Mouse (Mus musculus) gastrocnemius, adult 2 months (tissue): ENCODE results near the gene Tnfsf13b. TPM values are rescaled to one million over a fixed set of nuclear protein-coding genes. Genes with fewer than 3 reads are reported as not detected.

Experiments
- DNase-seq: peaks from one replicate; pipeline ENCODE4 v3.0.0; 2022
- H3K27ac ChIP-seq: fragments of 200-600 bp; 2 replicates; pipeline ENCODE4 v1.8.1; 2022; ENCODE audit warnings: mild to moderate bottlenecking
- H3K4me3 ChIP-seq: fragments of 200-600 bp; 2 replicates; pipeline ENCODE4 v1.8.1; 2022; ENCODE audit warnings: mild to moderate bottlenecking, moderate library complexity
- CTCF ChIP-seq: fragments of 200-600 bp; IDR thresholded peaks from 2 replicates; pipeline ENCODE4 v1.8.1; 2022; ENCODE audit warnings: antibody characterized with exemption, mild to moderate bottlenecking, moderate library complexity
- intact Hi-C: fragments of 180-260 bp; cut with DNase I; formaldehyde crosslinking; loops from one replicate; pipeline ENCODE4 v1.15.1; 2025
- long read RNA-seq, 2 experiments: library from polyadenylated mRNA; stranded (forward); transcript quantifications; one replicate each; pipeline ENCODE4 v2.0.0; 2021
- total RNA-seq, 2 experiments: library from RNA; stranded (reverse); gene quantifications; 2 replicates each; pipeline ENCODE4 v1.2.3; 2021

Gene Tnfsf13b
- 1 to 10 TPM in 1 of 2 experiments, under 1 TPM in 1; 0.67 to 1.0 TPM for total RNA-seq
- long read RNA-seq, experiment 1, full-length matches to known transcripts: 1 of 1 reads
- long read RNA-seq, experiment 1, partial matches to known transcripts: 0 of 1 reads
- long read RNA-seq, experiment 1, other reads (novel, unspliced or antisense): 0 of 1 reads
- long read RNA-seq, experiment 2: 0 reads

DNA sequence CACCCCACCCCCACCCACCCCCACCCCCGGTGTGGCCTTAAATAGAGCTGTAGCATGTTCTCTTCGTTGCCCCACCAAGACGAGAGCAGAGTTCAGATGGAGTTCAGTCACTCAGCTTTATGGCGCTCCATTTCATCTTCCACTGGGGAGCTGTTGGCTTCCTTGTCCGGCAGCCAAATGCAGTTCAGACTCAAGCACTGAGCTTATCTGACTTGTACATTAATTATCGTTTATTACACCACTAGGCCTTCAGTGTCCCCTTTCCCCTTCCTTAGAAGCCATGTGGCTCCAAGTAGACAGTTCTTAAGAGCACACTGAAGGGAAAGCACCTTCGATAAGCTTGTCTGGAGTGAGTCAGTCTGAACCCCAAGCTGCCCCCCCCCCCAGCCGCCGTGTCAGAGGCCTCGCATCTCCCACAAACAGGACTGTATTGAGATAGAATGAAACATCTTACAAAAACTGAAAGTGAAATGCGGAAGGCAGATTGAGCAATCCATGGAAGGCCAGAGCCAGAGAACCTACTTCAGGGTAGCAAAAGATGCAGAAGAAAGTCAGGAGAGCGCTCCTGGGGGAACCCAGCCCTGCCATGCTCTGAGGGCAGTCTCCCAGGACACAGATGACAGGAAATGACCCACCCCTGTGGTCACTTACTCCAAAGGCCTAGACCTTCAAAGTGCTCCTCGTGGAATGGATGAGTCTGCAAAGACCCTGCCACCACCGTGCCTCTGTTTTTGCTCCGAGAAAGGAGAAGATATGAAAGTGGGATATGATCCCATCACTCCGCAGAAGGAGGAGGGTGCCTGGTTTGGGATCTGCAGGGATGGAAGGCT is at the start of gene Tnfsf13b:
TSS of gene Tnfsf13b (plus strand) at position 312 of the 830 bp plus-strand sequence.
- intact Hi-C loops: no loop called here
- DNase-seq: no peak
- Histone ChIP-seq H3K4me3 (peak within 1 kb of the TSS; percentile 66), H3K27ac (peak within 1 kb of the TSS; percentile 56)
- no peak for TF ChIP-seq CTCF

- Histone ChIP-seq H3K27ac (no peak overlapping the region), H3K4me3 (no peak overlapping the region)
- no peak for TF ChIP-seq CTCF
- intact Hi-C loops: no loop called here
- DNase-seq: no peak
Observed at GRCm38 (mm10) chr8:9958338-9958737, 47.9 kb upstream of the Tnfsf13b start.

GRCm38 (mm10) chr8:9959919-9960318 is 46.3 kb upstream of the Tnfsf13b start:
- Histone ChIP-seq H3K27ac (no peak overlapping the region), H3K4me3 (no peak overlapping the region)
- DNase-seq: no peak
- intact Hi-C loops: no loop called here
- TF ChIP-seq CTCF: no peak

DNA sequence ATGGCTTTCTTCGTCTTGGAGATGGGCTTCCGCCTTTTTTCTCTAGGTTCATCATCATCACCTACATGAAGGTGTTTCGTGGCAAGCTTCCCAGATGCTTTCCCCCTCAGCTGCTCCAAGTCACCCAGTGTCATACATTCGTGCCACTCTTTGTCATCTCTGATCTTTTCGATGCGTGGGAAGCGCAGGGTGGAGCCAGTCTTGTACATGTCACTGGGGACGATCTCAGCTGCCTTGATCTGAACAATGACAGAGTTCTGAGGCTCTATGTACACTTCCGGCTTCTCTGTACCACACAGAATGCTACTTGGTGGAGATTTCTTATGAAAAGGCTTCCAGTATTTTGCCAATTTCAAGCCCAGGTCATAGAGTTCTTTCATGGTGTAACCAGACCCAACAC is 34.4 kb upstream of the Tnfsf13b start:
- intact Hi-C loops: loop anchor here (10.0 kb wide), 1 partner anchor 73 kb away; no protein-coding TSS in a partner anchor
- Histone ChIP-seq H3K4me3 (no peak overlapping the region), H3K27ac (no peak overlapping the region)
- TF ChIP-seq CTCF: no peak
- no peak for DNase-seq

DNA sequence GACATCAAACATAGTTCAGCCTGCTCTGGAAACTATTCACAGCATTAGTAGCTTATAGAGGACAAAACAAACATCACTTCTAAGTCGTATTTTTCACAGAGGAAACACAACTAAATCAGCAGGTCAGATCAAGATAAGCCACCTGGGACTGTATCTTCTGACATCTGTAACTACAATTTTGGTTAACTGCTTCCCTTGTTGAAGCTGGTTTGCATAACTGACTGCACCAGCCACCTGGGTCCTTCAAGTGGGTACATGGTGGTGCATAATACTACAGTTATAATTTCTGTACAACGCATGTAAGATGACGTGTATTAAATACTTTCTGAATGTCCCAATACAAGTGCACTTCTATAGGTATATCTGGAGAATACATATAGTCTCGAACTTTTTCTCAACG is 31.0 kb upstream of the Tnfsf13b start:
- intact Hi-C loops: loop anchor here (10.0 kb wide), 1 partner anchor 70 kb away; no protein-coding TSS in a partner anchor
- H3K4me3 ChIP-seq: peak overlapping the region; percentile 83

DNA sequence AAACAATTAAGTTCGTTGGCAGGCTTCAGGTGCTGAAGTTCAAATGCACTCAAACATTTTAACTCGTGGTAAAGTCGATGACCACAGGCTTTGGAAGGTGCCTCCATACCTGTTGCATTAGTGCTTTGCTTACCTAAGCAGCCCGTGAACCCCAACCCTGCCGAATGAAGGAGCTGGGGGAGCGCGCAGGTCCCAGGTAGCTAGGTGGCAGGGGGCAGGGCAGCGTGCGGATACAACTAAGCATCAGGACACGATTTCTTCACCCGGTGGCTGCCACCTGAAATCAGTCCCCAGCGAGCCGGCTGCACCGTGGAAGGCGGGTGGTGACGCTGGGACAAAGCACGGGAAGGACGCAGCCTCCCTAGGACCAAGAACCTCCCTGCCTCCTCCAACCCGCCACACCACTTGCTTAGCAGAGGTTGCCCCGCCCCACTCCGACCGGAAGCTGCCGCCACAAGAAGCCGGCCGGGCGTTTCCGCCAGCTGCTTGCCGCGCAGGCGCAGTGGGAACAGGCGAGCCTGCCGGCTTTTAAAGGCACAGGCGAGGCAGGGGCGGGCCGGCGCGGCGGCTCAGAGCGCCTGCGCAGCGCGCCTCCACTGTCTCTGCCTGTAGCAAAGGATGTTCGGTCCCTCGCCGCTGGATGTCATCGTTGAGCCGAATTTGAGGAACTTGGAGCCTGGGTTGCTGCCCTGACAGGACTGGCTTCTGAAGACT is 30.2 kb upstream of the Tnfsf13b start:
- Histone ChIP-seq H3K4me3 (peak overlapping the region; percentile 83), H3K27ac (peak overlapping the region; percentile 93)
- intact Hi-C loops: loop anchor here (2.0 to 10.0 kb wide), 3 partner anchors 69 to 427 kb away; no protein-coding TSS in a partner anchor
- DNase-seq: peak; percentile 100
- peak; percentile 87 for TF ChIP-seq CTCF

More for the DNA sequence above, 31.0 kb upstream of the Tnfsf13b start:
- no peak for DNase-seq
- no peak for TF ChIP-seq CTCF
- no peak overlapping the region for H3K27ac ChIP-seq

GRCm38 (mm10) chr8:9977016-9977415 is 29.3 kb upstream of the Tnfsf13b start:
- Histone ChIP-seq H3K4me3 (peak overlapping the region; percentile 82), H3K27ac (peak overlapping the region; percentile 93)
- intact Hi-C loops: loop anchor here (2.0 to 10.0 kb wide), 3 partner anchors 68 to 426 kb away; no protein-coding TSS in a partner anchor
- DNase-seq: peak; percentile 27
- TF ChIP-seq CTCF: no peak

- Histone ChIP-seq H3K27ac (peak within 1 kb of the TSS; percentile 93), H3K4me3 (peak within 1 kb of the TSS; percentile 82)
- intact Hi-C loops: loop anchor here (2.0 to 10.0 kb wide), 3 partner anchors 67 to 425 kb away; no protein-coding TSS in a partner anchor
- peak; percentile 99 for DNase-seq
- TF ChIP-seq CTCF: no peak
Observed at GRCm38 (mm10) chr8:9977573-9978314, 28.5 kb upstream of the Tnfsf13b start, which contains the start of the genes Lig4 and Abhd13. Gene Lig4 (minus strand): TSS chr8:9977686. Gene Abhd13 (plus strand): TSS chr8:9977707.

DNA sequence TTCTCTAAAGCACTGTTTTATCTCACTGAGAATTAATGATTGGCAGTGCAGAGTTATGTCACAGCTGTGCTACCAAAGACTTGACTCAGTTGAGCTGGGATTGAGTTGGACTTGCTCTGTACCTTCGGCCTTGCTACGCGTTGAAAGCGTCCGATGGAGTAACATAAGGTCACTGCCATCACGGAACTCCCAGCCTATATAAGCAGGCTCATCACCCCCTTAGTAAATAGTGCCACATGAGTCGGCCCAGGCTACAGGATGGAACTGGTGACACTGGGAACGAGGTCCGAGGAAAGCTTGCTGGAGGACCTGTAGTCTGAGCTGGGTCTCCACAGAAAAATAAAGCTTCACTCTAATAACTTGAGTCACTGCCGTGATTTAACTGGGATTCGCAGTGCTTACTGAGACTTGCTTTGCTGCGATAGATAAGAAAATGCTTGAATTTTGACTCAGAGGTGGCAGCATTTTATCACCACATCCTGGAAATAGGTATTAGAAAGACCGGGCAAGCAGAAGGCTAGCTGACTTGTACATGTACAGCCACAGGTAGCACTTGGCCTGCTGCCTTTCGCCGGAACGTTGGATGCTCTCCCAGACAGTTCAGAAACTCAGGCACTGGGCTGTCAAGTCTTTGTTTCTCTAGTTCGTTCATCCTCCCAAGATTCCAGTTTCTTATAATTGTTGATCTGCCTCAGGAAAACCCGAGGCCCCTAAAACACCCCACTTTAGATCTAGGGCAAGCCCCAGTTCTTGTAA is 27.6 kb upstream of the Tnfsf13b start:
- no peak for TF ChIP-seq CTCF
- Histone ChIP-seq H3K27ac (peak overlapping the region; percentile 93), H3K4me3 (peak overlapping the region; percentile 82)
- intact Hi-C loops: loop anchor here (10.0 kb wide), 1 partner anchor 66 kb away; no protein-coding TSS in a partner anchor
- no peak for DNase-seq

- no peak for DNase-seq
- TF ChIP-seq CTCF: no peak
- Histone ChIP-seq H3K4me3 (no peak overlapping the region), H3K27ac (no peak overlapping the region)
- intact Hi-C loops: loop anchor here (10.0 kb wide), 2 partner anchors 65 to 245 kb away; no protein-coding TSS in a partner anchor
Observed at GRCm38 (mm10) chr8:9979746-9980145, 26.5 kb upstream of the Tnfsf13b start.

GRCm38 (mm10) chr8:9980188-9980587 is 26.1 kb upstream of the Tnfsf13b start:
- no peak for TF ChIP-seq CTCF
- no peak for DNase-seq
- intact Hi-C loops: loop anchor here (10.0 kb wide), 1 partner anchor 245 kb away; no protein-coding TSS in a partner anchor

More at GRCm38 (mm10) chr8:9980188-9980587, 26.1 kb upstream of the Tnfsf13b start:
- Histone ChIP-seq H3K27ac (no peak overlapping the region), H3K4me3 (no peak overlapping the region)
